Mouse (Mus musculus) gastrocnemius, adult 2 months (tissue): Measurements from ENCODE around the gene Igf2bp3. TPM values are rescaled to one million over a fixed set of nuclear protein-coding genes. Genes with fewer than 3 reads are reported as not detected.

ENCODE experiments used
- DNase-seq: peaks from one replicate; pipeline ENCODE4 v3.0.0; 2022
- H3K27ac ChIP-seq: fragments of 200-600 bp; 2 replicates; pipeline ENCODE4 v1.8.1; 2022; ENCODE audit warnings: mild to moderate bottlenecking
- H3K4me3 ChIP-seq: fragments of 200-600 bp; 2 replicates; pipeline ENCODE4 v1.8.1; 2022; ENCODE audit warnings: mild to moderate bottlenecking, moderate library complexity
- CTCF ChIP-seq: fragments of 200-600 bp; IDR thresholded peaks from 2 replicates; pipeline ENCODE4 v1.8.1; 2022; ENCODE audit warnings: antibody characterized with exemption, mild to moderate bottlenecking, moderate library complexity
- intact Hi-C: fragments of 180-260 bp; cut with DNase I; formaldehyde crosslinking; loops from one replicate; pipeline ENCODE4 v1.15.1; 2025
- total RNA-seq, 2 experiments: library from RNA; stranded (reverse); gene quantifications; 2 replicates each; pipeline ENCODE4 v1.2.3; 2021

The Igf2bp3 gene
- total RNA-seq, 2 experiments from 2014 or later = 0.06 to 0.13 TPM

GRCm38 (mm10) chr6:49106746-49107500 is 107.8 kb downstream of the Igf2bp3 start:
- no peak overlapping the region for H3K4me3 ChIP-seq
- H3K27ac ChIP-seq = no peak overlapping the region
- DNase-seq = no peak
- TF ChIP-seq CTCF = no peak
- intact Hi-C loops = no loop called here

- Histone ChIP-seq H3K27ac (no peak overlapping the region), H3K4me3 (no peak overlapping the region)
- intact Hi-C loops = loop anchor here (5.0 kb wide), 1 partner anchor 58 kb away; no protein-coding TSS in a partner anchor
- no peak for TF ChIP-seq CTCF
- no peak for DNase-seq
Measured at GRCm38 (mm10) chr6:49099086-49099485, 115.7 kb downstream of the Igf2bp3 start.

- peak overlapping the region; percentile 64 for H3K4me3 ChIP-seq
Measured at GRCm38 (mm10) chr6:49097596-49098110, 117.1 kb downstream of the Igf2bp3 start.

GRCm38 (mm10) chr6:49096933-49097461 is 117.8 kb downstream of the Igf2bp3 start:
- intact Hi-C loops = loop anchor here (2.0 to 5.0 kb wide), 2 partner anchors 22 to 60 kb away; no protein-coding TSS in a partner anchor
- Histone ChIP-seq H3K4me3 (peak overlapping the region; percentile 64), H3K27ac (peak overlapping the region; percentile 92)
- no peak for TF ChIP-seq CTCF
- DNase-seq = peak; percentile 90

More at GRCm38 (mm10) chr6:49097596-49098110, 117.1 kb downstream of the Igf2bp3 start:
- H3K27ac ChIP-seq = peak overlapping the region; percentile 92
- intact Hi-C loops = loop anchor here (2.0 to 5.0 kb wide), 2 partner anchors 23 to 60 kb away; no protein-coding TSS in a partner anchor
- peak; percentile 69 for DNase-seq
- TF ChIP-seq CTCF = no peak

GRCm38 (mm10) chr6:49096421-49096820 is 118.3 kb downstream of the Igf2bp3 start:
- Histone ChIP-seq H3K27ac (peak overlapping the region; percentile 92), H3K4me3 (peak overlapping the region; percentile 64)
- intact Hi-C loops = loop anchor here (2.0 to 5.0 kb wide), 2 partner anchors 22 to 61 kb away; no protein-coding TSS in a partner anchor
- peak; percentile 74 for DNase-seq
- TF ChIP-seq CTCF = no peak

GRCm38 (mm10) chr6:49094968-49095367 is 119.8 kb downstream of the Igf2bp3 start:
- intact Hi-C loops = loop anchor here (5.0 kb wide), 1 partner anchor 62 kb away; no protein-coding TSS in a partner anchor
- TF ChIP-seq CTCF = no peak
- DNase-seq = no peak
- H3K4me3 ChIP-seq = no peak overlapping the region
- no peak overlapping the region for H3K27ac ChIP-seq

GRCm38 (mm10) chr6:49083008-49083407 is 131.7 kb downstream of the Igf2bp3 start:
- intact Hi-C loops = no loop called here

GRCm38 (mm10) chr6:49079313-49079712 is 135.4 kb downstream of the Igf2bp3 start:
- TF ChIP-seq CTCF = no peak

More at GRCm38 (mm10) chr6:49083008-49083407, 131.7 kb downstream of the Igf2bp3 start:
- TF ChIP-seq CTCF = no peak
- H3K27ac ChIP-seq = no peak overlapping the region; the same call in 1 of the 2 replicates
- no peak overlapping the region for H3K4me3 ChIP-seq
- DNase-seq = no peak

GRCm38 (mm10) chr6:49077894-49078293 is 136.9 kb downstream of the Igf2bp3 start:
- DNase-seq = no peak
- no peak for TF ChIP-seq CTCF
- Histone ChIP-seq H3K4me3 (no peak overlapping the region), H3K27ac (no peak overlapping the region)
- intact Hi-C loops = no loop called here

More at GRCm38 (mm10) chr6:49079313-49079712, 135.4 kb downstream of the Igf2bp3 start:
- Histone ChIP-seq H3K4me3 (no peak overlapping the region), H3K27ac (no peak overlapping the region)
- no peak for DNase-seq
- intact Hi-C loops = no loop called here

GRCm38 (mm10) chr6:49074117-49074490 is 140.7 kb downstream of the Igf2bp3 start:
- Histone ChIP-seq H3K4me3 (peak overlapping the region; percentile 85), H3K27ac (peak overlapping the region; percentile 97)
- intact Hi-C loops = loop anchor here (2.0 to 5.0 kb wide), 3 partner anchors 23 to 188 kb away; partner anchors contain the start of gene Tra2a
- DNase-seq = no peak
- no peak for TF ChIP-seq CTCF

GRCm38 (mm10) chr6:49073304-49074116 is 141.2 kb downstream of the Igf2bp3 start, which contains the start of gene Malsu1:
Malsu1 (plus strand) TSS chr6:49073795.
- H3K4me3 ChIP-seq = peak within 1 kb of the TSS; percentile 85
- peak within 1 kb of the TSS; percentile 97 for H3K27ac ChIP-seq
- TF ChIP-seq CTCF = no peak
- intact Hi-C loops = loop anchor here (2.0 to 5.0 kb wide), 3 partner anchors 23 to 189 kb away; partner anchors contain the start of gene Tra2a
- DNase-seq = peak; percentile 96

- Histone ChIP-seq H3K27ac (no peak overlapping the region), H3K4me3 (no peak overlapping the region)
- no peak for DNase-seq
- no peak for TF ChIP-seq CTCF
- intact Hi-C loops = no loop called here
Measured at GRCm38 (mm10) chr6:49068361-49068760, 146.4 kb downstream of the Igf2bp3 start.
